ENCODE assay signal across 29 mouse cellular contexts in the genomic region with DNA sequence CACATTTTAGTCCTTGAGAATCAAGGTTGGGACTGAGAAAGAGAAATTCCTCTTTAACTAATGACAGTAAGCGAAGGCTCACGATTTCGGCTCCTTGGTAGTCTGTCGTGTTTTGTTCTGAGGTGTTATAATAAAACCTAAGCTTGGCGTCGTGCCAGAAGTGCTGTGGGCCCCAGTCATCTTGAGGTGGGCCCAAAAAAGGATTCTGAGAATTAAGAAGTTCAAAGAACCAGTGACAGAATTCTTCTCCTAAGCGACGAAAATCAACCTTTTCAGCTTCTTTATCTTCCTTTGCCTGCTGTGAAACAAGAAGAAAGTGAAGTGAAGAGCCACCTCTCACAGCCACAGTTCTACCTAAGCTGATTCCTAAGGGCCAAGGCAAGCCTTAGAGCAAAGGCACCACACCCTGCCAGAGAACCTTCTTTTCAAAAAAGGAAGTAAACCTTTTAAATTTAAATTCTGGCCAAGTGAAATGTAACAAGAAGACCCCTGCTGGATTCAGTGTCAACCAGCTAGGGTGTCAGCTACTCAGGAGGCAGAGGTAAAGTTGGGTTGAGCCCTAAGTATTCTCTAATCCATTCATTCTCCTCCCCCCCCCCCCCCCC. TPM values are rescaled to one million over a fixed set of nuclear protein-coding genes. Genes with fewer than 3 reads are reported as not detected.
DNase-seq lines count a peak whose midpoint lies in the region; ATAC-seq and TF ChIP-seq lines count a peak whose summit lies in the region.
"Had no signal": no experiment of that assay in that cellular context is flagged by ENCODE, and none has a peak within 500 bp of the region (broad histone marks: within the 10 kb centered on the region; RNA-seq: fewer than 3 reads in every experiment).

No protein-coding gene starts in this region.

- TF ChIP-seq EP300 in ES-Bruce4 (IDR thresholded peaks at IDR 0.05; ENCODE audit: insufficient read depth, low read depth, low read length) = no peak

- ATAC-seq in megakaryocyte-erythroid progenitor cell, adult 5-6 weeks (replicated peaks; ENCODE audit: low FRiP score, low TSS enrichment, poor library complexity, severe bottlenecking) = no peak
- ATAC-seq: forebrain, embryonic 14.5 days; hindbrain, embryonic 16.5 days; intestine, embryonic 15.5 days; lung, postnatal 0 days had no signal

- no peak for TF ChIP-seq POLR2A in ES-Bruce4 (IDR thresholded peaks at IDR 0.05; ENCODE audit: insufficient read depth, low read length)

- peak; percentile 68 for DNase-seq in CD4-positive, CD25-positive, alpha-beta regulatory T cell, adult 2 months (ENCODE audit: low read depth, low spot score)
- peak; percentile 64 for DNase-seq in T-cell, adult 2 months (ENCODE audit: low spot score)
- DNase-seq in natural killer cell, adult 2 months (ENCODE audit: low spot score in 2 of 2) = peak; percentile 14
- no peak for DNase-seq in embryo, embryonic 11 days
- no peak for DNase-seq in right cerebral cortex, postnatal 25 days
- DNase-seq: adrenal gland, postnatal 25 days; cerebellum, adult 2 months; gastrocnemius, postnatal 14 days; kidney, adult 2 months; kidney, postnatal 14 days; layer of hippocampus, adult 9-11 months; liver, embryonic 13.5 days; lung, adult 18-20 months; lung, postnatal 4 days; midbrain, embryonic 14.5 days; thymus, adult 18-20 months; thymus, postnatal 25 days had no signal

- H3K9me3 ChIP-seq in ES-Bruce4 (replicated peaks; ENCODE audit: control insufficient read depth, insufficient read depth, low read length, poor library complexity, severe bottlenecking) = peaks cover 30% of the 10 kb centered on the region
- H3K9me3 ChIP-seq: intestine, embryonic 15.5 days; limb, embryonic 15.5 days had no signal

- no peak for TF ChIP-seq CTCF in ES-Bruce4 (IDR thresholded peaks at IDR 0.05; ENCODE audit: low read depth, low read length)

- no peaks in the 10 kb centered on the region for H3K27me3 ChIP-seq in ES-Bruce4 (ENCODE audit: control insufficient read depth, insufficient read depth, low read length, poor library complexity, severe bottlenecking)
- H3K27me3 ChIP-seq: embryonic facial prominence, embryonic 15.5 days; intestine, embryonic 15.5 days; limb, embryonic 15.5 days; liver, embryonic 13.5 days; megakaryocyte, embryonic 14.5 days; stomach, embryonic 15.5 days had no signal

- H3K27ac ChIP-seq in ES-Bruce4 (ENCODE audit: insufficient read depth, low read length) = peak overlapping the region; percentile 72
- H3K27ac ChIP-seq: embryonic facial prominence, embryonic 10.5 days; embryonic facial prominence, embryonic 15.5 days; intestine, embryonic 15.5 days; limb, embryonic 10.5 days; limb, embryonic 15.5 days; liver, embryonic 13.5 days; stomach, embryonic 15.5 days had no signal

- no peak overlapping the region for H3K4me3 ChIP-seq in ES-Bruce4 (ENCODE audit: low read depth, low read length)
- H3K4me3 ChIP-seq: embryonic facial prominence, embryonic 10.5 days; embryonic facial prominence, embryonic 15.5 days; intestine, embryonic 15.5 days; limb, embryonic 10.5 days; limb, embryonic 15.5 days; liver, embryonic 13.5 days; megakaryocyte, embryonic 14.5 days; stomach, embryonic 15.5 days had no signal

- no peak overlapping the region for H3K9ac ChIP-seq in ES-Bruce4 (ENCODE audit: low read depth, poor library complexity, severe bottlenecking)
- H3K9ac ChIP-seq: embryonic facial prominence, embryonic 15.5 days; intestine, embryonic 15.5 days; limb, embryonic 15.5 days; liver, embryonic 13.5 days; stomach, embryonic 15.5 days had no signal

- peaks cover 1% of the 10 kb centered on the region for H3K4me1 ChIP-seq in ES-Bruce4 (ENCODE audit: control insufficient read depth, insufficient read depth, low read length)
- H3K4me1 ChIP-seq: intestine, embryonic 15.5 days; stomach, embryonic 15.5 days had no signal

- H3K36me3 ChIP-seq in ES-Bruce4 (ENCODE audit: control insufficient read depth, insufficient read depth, low read length, poor library complexity, severe bottlenecking) = peaks cover 37% of the 10 kb centered on the region

RNA-seq across cellular contexts. Expression of gene 4930453N24Rik, which starts 4.2 kb away (rescaled TPM):
- 28.6 and 30.0 TPM in 2 replicates for polyA plus RNA-seq in ES-Bruce4 (2011; ENCODE audit: insufficient read depth, insufficient read length, low read depth, missing spikeins)
- 46.7 and 55.1 TPM in 2 replicates for total RNA-seq in megakaryocyte-erythroid progenitor cell, adult 5-6 weeks (2014; fragmentation: Nextera tagmentation)
- 34.0 and 37.4 TPM in 2 replicates for total RNA-seq in megakaryocyte-erythroid progenitor cell, adult 5-6 weeks (2017)

Comparison
In these comparisons a context has a peak if more than half of its experiments do, and no peak if none do; other contexts are left out.
1. DNase-seq: peak in CD4-positive, CD25-positive, alpha-beta regulatory T cell, adult 2 months (single experiment), T-cell, adult 2 months (single experiment) and natural killer cell, adult 2 months (2 of 2); none in embryo, embryonic 11 days (single experiment) and right cerebral cortex, postnatal 25 days (single experiment).